Mouse (Mus musculus) spleen, postnatal 4 days (tissue): Measurements from ENCODE around the gene Bmx.

Experiments used
- DNase-seq, 2 experiments: peaks; one replicate each; pipeline ENCODE4 v3.0.0; 2022; ENCODE audit warnings: low spot score in 2 of 2

Bmx gene

GRCm38 (mm10) chrX:164258057-164258456, at the start of gene Bmx:
TSS of gene Bmx (minus strand) at chrX:164258193.
- no peak for DNase-seq

- no peak for DNase-seq
Observed at GRCm38 (mm10) chrX:164306250-164306649, 48.3 kb upstream of the Bmx start.

- DNase-seq: no peak
Observed at GRCm38 (mm10) chrX:164291147-164291546, 33.2 kb upstream of the Bmx start.

DNA sequence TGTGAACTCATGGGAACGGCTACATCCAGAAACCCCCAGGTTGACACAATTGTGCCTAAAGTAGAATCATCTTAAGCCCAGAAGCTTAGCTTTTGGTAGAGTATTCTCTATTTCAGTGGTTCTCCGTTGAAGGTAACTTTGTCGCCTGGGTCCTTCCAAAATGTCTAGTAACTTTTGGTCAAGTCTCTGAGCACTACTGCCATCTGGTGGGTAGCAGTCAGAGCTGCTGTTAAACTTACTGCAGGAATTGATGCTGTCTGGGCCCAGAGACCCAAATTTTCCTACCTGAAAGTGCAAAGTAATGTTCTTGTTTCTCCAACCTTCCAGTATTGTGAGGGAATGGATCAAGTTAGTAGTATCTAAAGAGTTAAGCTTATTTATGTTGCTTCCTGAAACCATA, 29.1 kb upstream of the Bmx start:
- peak in 1 of 2 experiments; percentile 13 for DNase-seq

DNA sequence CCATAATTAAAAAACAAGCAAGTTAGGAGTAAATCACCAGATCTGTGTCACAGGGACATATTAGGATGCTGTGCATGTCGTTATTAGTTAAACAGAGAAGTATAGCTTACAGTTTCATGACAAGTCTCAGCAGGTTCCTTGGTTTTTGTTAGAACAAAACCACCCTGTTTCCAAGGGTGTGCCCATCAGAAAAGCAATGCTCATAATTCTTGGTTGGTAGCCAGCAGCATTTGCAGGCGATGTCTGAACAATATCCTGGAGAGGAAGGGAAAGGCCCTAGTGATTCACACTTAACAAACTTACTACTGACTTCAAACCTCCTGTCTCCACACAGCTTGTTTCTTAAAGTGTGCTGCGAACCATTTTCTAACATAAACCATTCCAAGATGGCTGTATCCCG, 25.8 kb upstream of the Bmx start:
- DNase-seq: no peak

DNA sequence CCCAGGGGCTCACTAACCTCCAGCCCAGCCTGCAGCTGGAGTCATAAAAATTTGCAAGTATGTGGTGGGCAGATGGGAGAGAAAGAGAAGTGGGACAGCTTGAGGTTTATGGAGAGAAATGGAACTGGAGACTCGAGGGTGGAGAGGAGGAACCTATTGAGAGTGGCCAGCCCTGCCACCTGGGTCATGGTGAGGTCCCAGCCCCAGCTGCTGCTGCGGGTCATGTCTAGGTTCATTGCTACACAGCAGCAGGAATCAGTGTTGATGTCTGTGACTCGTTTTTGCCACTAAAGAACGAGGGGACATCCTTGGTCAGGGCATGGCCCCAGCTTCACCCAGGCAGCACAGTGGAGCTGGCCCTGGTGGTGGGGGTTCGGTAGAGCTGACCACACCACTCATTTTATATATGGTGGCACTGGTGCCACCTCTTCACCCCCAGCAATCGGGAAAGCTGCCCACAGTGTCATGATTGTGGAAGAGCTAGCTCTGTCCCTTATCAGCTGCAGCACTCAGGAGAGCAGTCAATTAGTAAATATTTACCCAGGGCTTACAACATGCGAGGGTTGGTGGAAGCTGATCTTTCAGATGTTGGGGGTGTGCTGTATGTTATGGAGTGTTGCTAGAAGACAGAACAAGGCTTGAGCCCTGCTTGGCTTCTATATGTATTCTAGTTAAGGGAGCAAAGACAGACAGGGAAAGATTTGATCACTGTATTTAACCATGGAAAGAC, 23.1 kb upstream of the Bmx start:
- DNase-seq: no peak

GRCm38 (mm10) chrX:164275536-164275935, 17.5 kb upstream of the Bmx start:
- no peak for DNase-seq

- no peak for DNase-seq
Observed at GRCm38 (mm10) chrX:164270603-164271002, 12.6 kb upstream of the Bmx start.

DNA sequence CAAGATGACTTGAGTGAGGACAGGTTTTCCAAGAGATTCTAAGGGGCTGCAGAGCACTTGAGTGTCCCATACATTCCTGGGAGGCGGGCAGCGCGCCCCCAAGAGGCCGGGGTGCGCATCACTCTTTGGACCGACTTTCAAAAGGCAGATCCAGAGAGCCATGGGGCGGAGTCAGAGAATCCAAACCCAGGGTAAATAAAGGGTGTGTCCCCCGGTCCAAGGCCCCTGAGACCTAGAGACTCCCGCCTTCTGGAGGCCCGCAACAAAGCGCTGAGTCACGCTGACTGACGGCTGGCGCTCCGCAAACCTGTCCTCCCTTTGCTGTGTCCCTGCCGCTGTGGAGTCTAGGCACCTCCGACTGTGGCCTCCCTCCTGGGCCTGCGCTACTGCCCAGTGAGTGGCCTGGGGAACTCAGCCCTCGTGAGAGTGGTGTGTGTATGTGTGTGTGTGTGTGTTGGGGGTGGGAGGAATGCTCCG, 11.3 kb upstream of the Bmx start, which contains the start of gene Pir:
Gene Pir (plus strand): TSS at position 87 of the 477 bp plus-strand sequence.
- peak; percentile 79 to 85 for DNase-seq

GRCm38 (mm10) chrX:164264861-164265260, 6.9 kb upstream of the Bmx start:
- DNase-seq: no peak

GRCm38 (mm10) chrX:164262286-164262685, 4.3 kb upstream of the Bmx start:
- no peak for DNase-seq

GRCm38 (mm10) chrX:164258662-164259061, 669 bp upstream of the Bmx start:
- no peak for DNase-seq

GRCm38 (mm10) chrX:164256527-164256926, 1.5 kb downstream of the Bmx start:
- DNase-seq: no peak

DNA sequence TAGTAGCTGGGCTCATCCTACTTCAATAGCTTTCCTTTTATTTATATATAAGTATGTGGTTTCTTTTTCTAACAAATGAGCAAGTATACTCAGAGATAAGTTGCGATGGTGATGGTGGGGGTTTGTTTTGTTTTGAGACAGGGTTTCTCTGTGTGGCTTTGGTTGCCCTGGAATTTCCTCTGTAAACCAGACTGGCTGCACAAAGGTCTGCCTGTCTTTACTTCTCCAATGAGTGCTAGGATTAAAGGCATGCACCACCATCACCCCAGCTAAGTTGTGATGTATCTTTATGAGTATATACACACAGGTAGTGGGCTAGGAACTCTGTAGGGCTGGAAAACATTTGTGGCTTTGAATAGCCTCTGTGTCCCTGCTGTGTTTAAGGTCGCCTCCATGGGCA, 11.3 kb downstream of the Bmx start:
- DNase-seq: no peak

- no peak for DNase-seq
Observed at GRCm38 (mm10) chrX:164245714-164246113, 12.3 kb downstream of the Bmx start.

DNA sequence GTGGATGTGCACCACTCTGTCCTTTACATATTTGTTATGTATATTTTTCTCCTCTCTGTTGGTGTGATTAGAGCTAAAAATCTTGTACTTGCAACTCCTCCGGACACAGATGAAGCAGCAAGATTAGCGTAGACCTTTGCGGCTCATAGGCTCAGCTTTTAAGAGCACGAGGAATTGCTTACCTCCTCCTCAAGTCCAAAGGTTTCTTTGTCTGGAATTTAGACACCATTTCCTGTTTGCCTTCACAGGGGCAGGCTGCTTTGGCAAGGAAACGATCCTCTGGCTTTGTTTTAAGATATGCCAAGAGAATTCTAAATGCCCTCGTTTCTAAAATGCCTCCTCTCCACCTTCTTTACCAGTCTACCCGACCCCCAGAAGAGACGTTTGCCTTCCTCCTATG, 24.6 kb downstream of the Bmx start:
- no peak for DNase-seq

- DNase-seq: peak in 1 of 2 experiments; percentile 18
Observed at GRCm38 (mm10) chrX:164221989-164222388, 36.0 kb downstream of the Bmx start.

GRCm38 (mm10) chrX:164200547-164200946, 57.4 kb downstream of the Bmx start:
- DNase-seq: no peak

DNA sequence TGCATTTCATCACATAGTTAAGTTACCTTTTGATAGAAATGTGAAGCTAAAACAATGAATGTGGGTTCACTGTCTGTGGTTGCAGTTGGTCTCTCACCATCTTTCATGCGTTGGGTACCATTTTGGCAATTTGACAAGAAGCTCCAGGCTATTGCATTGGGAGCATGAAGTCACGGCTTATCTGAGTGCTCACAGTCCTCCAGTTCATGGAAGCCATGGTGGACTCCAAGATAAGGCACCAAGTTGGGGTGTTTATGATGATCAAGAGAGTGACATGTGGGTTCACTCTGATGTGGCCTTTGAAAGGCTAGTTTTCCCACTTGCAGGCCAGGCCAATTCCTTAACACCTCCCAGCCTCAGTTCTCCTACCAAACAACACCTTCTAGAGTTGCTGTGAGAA, 60.3 kb downstream of the Bmx start:
- peak in 1 of 2 experiments; percentile 21 for DNase-seq

DNA sequence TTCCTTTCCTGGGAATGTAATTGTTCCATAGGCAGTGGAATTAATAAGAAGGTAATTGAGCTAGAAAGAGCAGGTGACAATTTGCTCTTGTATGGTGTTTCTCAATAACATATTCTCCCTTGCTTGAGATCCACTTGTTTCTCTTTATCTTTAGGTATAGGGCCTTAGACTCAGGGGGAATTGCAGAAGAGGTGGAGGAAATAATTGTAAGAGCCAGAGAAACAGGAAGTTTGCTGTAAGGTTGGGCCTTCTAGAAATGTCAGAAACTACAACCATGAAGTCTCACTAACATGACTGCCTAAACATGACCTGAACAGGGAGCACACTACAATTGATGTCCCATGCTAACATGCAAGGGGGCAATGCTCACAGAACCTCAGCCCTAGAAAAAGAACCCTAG, 68.1 kb downstream of the Bmx start:
- DNase-seq: no peak

DNA sequence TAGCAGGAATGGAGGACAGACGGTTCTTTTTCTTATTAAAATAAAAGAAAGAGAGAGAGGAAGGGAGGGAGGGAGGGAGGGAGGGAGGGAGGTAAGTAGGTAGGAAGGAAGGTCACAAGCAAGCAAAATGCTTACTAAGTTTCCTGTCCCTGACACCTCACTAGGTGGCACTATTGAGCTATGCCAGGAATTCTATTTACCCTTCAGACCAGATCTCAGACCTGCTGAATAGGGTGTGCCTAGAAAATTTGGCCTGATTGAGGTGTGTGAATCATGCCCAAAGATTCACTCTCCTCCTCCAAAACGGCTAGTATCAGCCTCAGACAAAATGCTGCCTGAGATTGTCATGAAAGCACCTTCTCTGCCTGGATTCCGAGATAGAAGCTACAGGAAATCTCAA, 74.1 kb downstream of the Bmx start:
- DNase-seq: peak; percentile 32 to 64

DNA sequence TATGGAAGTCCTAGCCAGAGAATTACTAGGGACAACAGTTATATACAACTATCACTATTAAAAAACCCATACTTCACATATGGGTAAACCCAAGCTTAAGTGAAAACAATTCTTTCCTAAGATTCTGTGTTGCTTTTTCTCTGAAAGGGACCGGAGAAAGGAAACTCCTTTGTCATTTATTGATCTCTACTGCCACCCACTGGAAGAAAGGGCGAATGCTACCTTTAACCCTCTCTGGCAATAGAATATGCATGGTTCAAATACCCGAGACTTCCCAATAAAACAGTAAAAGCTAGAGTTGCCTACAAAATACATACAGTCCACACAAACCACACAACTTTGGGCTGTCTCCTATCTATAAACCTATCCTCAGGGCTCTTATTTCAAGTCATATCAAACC, 78.2 kb downstream of the Bmx start:
- DNase-seq: peak; percentile 45 to 71

- no peak for DNase-seq
Observed at GRCm38 (mm10) chrX:164178856-164179255, 79.1 kb downstream of the Bmx start.

DNA sequence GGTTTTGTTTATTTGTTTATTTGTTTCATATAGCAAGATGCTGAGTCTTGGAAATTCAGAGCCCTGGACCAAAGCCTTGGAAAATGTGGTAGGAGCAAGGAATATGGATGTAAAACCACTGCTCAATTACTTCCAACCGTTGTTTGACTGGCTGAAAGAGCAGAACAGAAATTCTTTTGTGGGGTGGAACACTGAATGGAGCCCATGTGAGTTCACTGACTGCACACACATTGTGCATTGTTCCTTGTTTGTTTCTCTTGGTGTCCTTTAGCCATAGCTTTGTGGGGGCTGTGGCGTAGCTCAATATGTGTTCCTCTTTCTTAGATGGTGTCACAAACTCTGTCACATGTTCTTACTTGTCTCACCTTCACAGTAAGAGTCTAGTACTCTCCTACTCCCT, 82.2 kb downstream of the Bmx start:
- no peak for DNase-seq
